In genomic region chr6:57711726-57712125, GRCm38 (mm10) we compare ENCODE assay signal across 15 mouse cellular contexts. TPM values are rescaled to one million over a fixed set of nuclear protein-coding genes. Genes with fewer than 3 reads are reported as not detected.
DNase-seq lines count a peak whose midpoint lies in the region; ATAC-seq lines count a peak whose summit lies in the region.
"Had no signal": no experiment of that assay in that cellular context is flagged by ENCODE, and none has a peak within 500 bp of the region (broad histone marks: within the 10 kb centered on the region; RNA-seq: fewer than 3 reads in every experiment).

No protein-coding gene starts in this region.

- peaks cover 9% of the 10 kb centered on the region; the same call in 1 of the 2 replicates for H3K36me3 ChIP-seq in liver, embryonic 12.5 days
- H3K36me3 ChIP-seq: midbrain, embryonic 12.5 days had no signal

- DNase-seq in cerebellum, adult 9-10 months, result no peak
- DNase-seq in liver, result no peak
- no peak for DNase-seq in testis, postnatal 10 days (ENCODE audit: low spot score)
- DNase-seq in c-Kit-positive CD71-positive TER-119-positive erythroid progenitor cells, embryonic 14.5 days (ENCODE audit: low spot score), result no peak
- DNase-seq: cerebellum, adult 9-11 months had no signal

- H3K4me1 ChIP-seq in liver, embryonic 12.5 days, result peaks cover 6% of the 10 kb centered on the region; the same call in 1 of the 2 replicates
- H3K4me1 ChIP-seq: heart, embryonic 13.5 days; hindbrain, embryonic 15.5 days; limb, embryonic 12.5 days; midbrain, embryonic 12.5 days; neural tube, embryonic 13.5 days had no signal

- 22% methylated on average over 1 of the region's 1 CpGs for WGBS in liver, embryonic 12.5 days (ENCODE audit: insufficient replicate concordance)

- no peak overlapping the region for H3K4me2 ChIP-seq in liver, embryonic 12.5 days
- H3K4me2 ChIP-seq: embryonic facial prominence, embryonic 13.5 days; heart, embryonic 13.5 days; hindbrain, embryonic 15.5 days; limb, embryonic 12.5 days; midbrain, embryonic 12.5 days; neural tube, embryonic 13.5 days had no signal

- ATAC-seq in cerebellum, adult (ENCODE audit: insufficient number of reproducible peaks, low FRiP score, low TSS enrichment), result 0 out of 2 replicates have a peak, but pooled peaks have one; percentile 15
- peak; percentile 66 for ATAC-seq in liver, embryonic 12.5 days
- peak; percentile 84 to 87 for ATAC-seq in hematopoietic stem cell, adult 5-6 weeks (replicated peaks in 1 of 2; ENCODE audit: insufficient read depth in 1 of 2, low FRiP score in 2 of 2, low TSS enrichment in 1 of 2, low read depth in 1 of 2, poor library complexity in 2 of 2, severe bottlenecking in 2 of 2)
- peak; percentile 55; the same call in 1 of the 2 replicates for ATAC-seq in neutrophil, adult 5-6 weeks (ENCODE audit: extremely low read depth, insufficient number of reproducible peaks, low FRiP score, poor library complexity, severe bottlenecking)

- no peaks in the 10 kb centered on the region for H3K9me3 ChIP-seq in liver, embryonic 12.5 days (replicated peaks)
- H3K9me3 ChIP-seq: embryonic facial prominence, embryonic 13.5 days; heart, embryonic 13.5 days; hindbrain, embryonic 15.5 days; limb, embryonic 12.5 days; midbrain, embryonic 12.5 days; neural tube, embryonic 13.5 days had no signal

- no peak overlapping the region for H3K27ac ChIP-seq in liver, embryonic 12.5 days
- H3K27ac ChIP-seq: embryonic facial prominence, embryonic 13.5 days; heart, embryonic 13.5 days; hindbrain, embryonic 15.5 days; limb, embryonic 12.5 days; midbrain, embryonic 12.5 days; neural tube, embryonic 13.5 days had no signal

- H3K4me3 ChIP-seq in liver, embryonic 12.5 days, result no peak overlapping the region
- H3K4me3 ChIP-seq: embryonic facial prominence, embryonic 13.5 days; heart, embryonic 13.5 days; hindbrain, embryonic 15.5 days; limb, embryonic 12.5 days; midbrain, embryonic 12.5 days; neural tube, embryonic 13.5 days had no signal

- no peaks in the 10 kb centered on the region for H3K27me3 ChIP-seq in liver, embryonic 12.5 days (replicated peaks)
- H3K27me3 ChIP-seq: embryonic facial prominence, embryonic 13.5 days; heart, embryonic 13.5 days; hindbrain, embryonic 15.5 days; limb, embryonic 12.5 days; midbrain, embryonic 12.5 days; neural tube, embryonic 13.5 days had no signal

- H3K9ac ChIP-seq in liver, embryonic 12.5 days, result no peak overlapping the region
- H3K9ac ChIP-seq: embryonic facial prominence, embryonic 13.5 days; heart, embryonic 13.5 days; hindbrain, embryonic 15.5 days; limb, embryonic 12.5 days; midbrain, embryonic 12.5 days; neural tube, embryonic 13.5 days had no signal

RNA-seq across cellular contexts. Expression of gene Lancl2, which starts 9.4 kb away (rescaled TPM):
- 17.1 and 18.7 TPM in 2 replicates for polyA plus RNA-seq in liver, embryonic 12.5 days (2016; fragmentation: Nextera tagmentation; extraction: Ambion mirVana)
- total RNA-seq in hematopoietic stem cell, adult 5-6 weeks (2017), result 37.1 and 64.0 TPM in 2 replicates
- 8.3 and 11.7 TPM in 2 replicates for total RNA-seq in neutrophil, adult 5-6 weeks (2017)

RNA-seq across cellular contexts. Expression of gene Pyurf, which starts 19.8 kb away (rescaled TPM):
- polyA plus RNA-seq in liver, embryonic 12.5 days (2016; fragmentation: Nextera tagmentation; extraction: Ambion mirVana), result 8.7 and 9.1 TPM in 2 replicates
- total RNA-seq in hematopoietic stem cell, adult 5-6 weeks (2017), result 20.1 and 22.0 TPM in 2 replicates
- 9.8 and 10.2 TPM in 2 replicates for total RNA-seq in neutrophil, adult 5-6 weeks (2017)

Comparison
In these comparisons a context has a peak if more than half of its experiments do, and no peak if none do; other contexts are left out.
1. ATAC-seq: peak in every context shown above with its lines; median percentile 86 in hematopoietic stem cell, adult 5-6 weeks; 66 in liver, embryonic 12.5 days; 55 in neutrophil, adult 5-6 weeks; 15 in cerebellum, adult.